In genomic region chr11:73323906-73324830, GRCm38 (mm10) we compare ENCODE assay signal across 13 mouse cellular contexts. TPM values are rescaled to one million over a fixed set of nuclear protein-coding genes. Genes with fewer than 3 reads are reported as not detected.
A peak's percentile ranks its signal among the peaks of the same experiment; 100 is the strongest.
DNase-seq lines count a peak whose midpoint lies in the region; ATAC-seq and TF ChIP-seq lines count a peak whose summit lies in the region.
"Had no signal": no experiment of that assay in that cellular context is flagged by ENCODE, and none has a peak within 500 bp of the region (broad histone marks: within the 10 kb centered on the region; RNA-seq: fewer than 3 reads in every experiment).

No protein-coding gene starts in this region.

- no peak for TF ChIP-seq POLR2A in liver, adult 2 months (IDR thresholded peaks at IDR 0.05; ENCODE audit: extremely low read depth, insufficient read depth, low read length)

- WGBS in liver, adult 2 months, result 18% methylated on average over 9 of the region's 9 CpGs
- 68% methylated on average over 9 of the region's 9 CpGs for WGBS in liver, embryonic 11.5 days
- WGBS in stomach, embryonic 14.5 days, result 61% methylated on average over 9 of the region's 9 CpGs
- 74% methylated on average over 9 of the region's 9 CpGs for WGBS in neural tube, embryonic 15.5 days

- H3K4me3 ChIP-seq in liver, adult 2 months (ENCODE audit: insufficient read depth, low read depth, low read length), result peak overlapping the region; percentile 49
- no peak overlapping the region for H3K4me3 ChIP-seq in liver, embryonic 11.5 days (ENCODE audit: low read depth, low read length)
- H3K4me3 ChIP-seq in stomach, embryonic 14.5 days (ENCODE audit: low read depth, low read length), result no peak overlapping the region
- no peak overlapping the region for H3K4me3 ChIP-seq in neural tube, embryonic 15.5 days (replicated peaks)
- H3K4me3 ChIP-seq: heart, embryonic 15.5 days had no signal

- H3K4me1 ChIP-seq in liver, adult 2 months (ENCODE audit: control insufficient read depth, insufficient read depth, low read length), result peaks cover 9% of the 10 kb centered on the region; the same call in 1 of the 2 replicates
- no peaks in the 10 kb centered on the region for H3K4me1 ChIP-seq in liver, embryonic 11.5 days (replicated peaks; ENCODE audit: control insufficient read depth, insufficient read depth, low read length)
- 0 out of 2 replicates have a peak, but pooled peaks cover 2% of the 10 kb centered on the region for H3K4me1 ChIP-seq in stomach, embryonic 14.5 days (ENCODE audit: control insufficient read depth, insufficient read depth, low read length)
- H3K4me1 ChIP-seq in neural tube, embryonic 15.5 days, result peaks cover 2% of the 10 kb centered on the region; the same call in 1 of the 2 replicates
- H3K4me1 ChIP-seq: heart, embryonic 15.5 days had no signal

- no peaks in the 10 kb centered on the region for H3K9me3 ChIP-seq in liver, embryonic 11.5 days (ENCODE audit: control insufficient read depth, low read length)
- no peaks in the 10 kb centered on the region for H3K9me3 ChIP-seq in stomach, embryonic 14.5 days (ENCODE audit: control insufficient read depth, low read depth, low read length)
- H3K9me3 ChIP-seq in neural tube, embryonic 15.5 days (replicated peaks), result no peaks in the 10 kb centered on the region
- H3K9me3 ChIP-seq: heart, embryonic 15.5 days had no signal

- H3K4me2 ChIP-seq in liver, embryonic 11.5 days, result no peak overlapping the region
- H3K4me2 ChIP-seq in stomach, embryonic 14.5 days (replicated peaks; ENCODE audit: low read depth, low read length), result 0 out of 2 replicates have a peak overlapping the region, but pooled peaks have one; percentile 8
- no peak overlapping the region for H3K4me2 ChIP-seq in neural tube, embryonic 15.5 days
- H3K4me2 ChIP-seq: heart, embryonic 15.5 days had no signal

- peak; percentile 90 for DNase-seq in liver, adult 2 months (ENCODE audit: extremely low read depth, low read depth, low spot score)
- DNase-seq in liver, embryonic 11.5 days (ENCODE audit: low spot score), result no peak
- DNase-seq in R1 (ENCODE audit: low read depth, low spot score), result peak; percentile 43
- DNase-seq in kidney, adult 9 months, result peak; percentile 86
- DNase-seq in B cell, adult 2 months, result no peak
- DNase-seq: cerebellum, postnatal 10 days; left cerebral cortex, postnatal 4 days had no signal

- H3K27me3 ChIP-seq in liver, adult 2 months (ENCODE audit: control insufficient read depth, insufficient read depth, low read length), result no peaks in the 10 kb centered on the region
- no peaks in the 10 kb centered on the region for H3K27me3 ChIP-seq in liver, embryonic 11.5 days (replicated peaks; ENCODE audit: control insufficient read depth, insufficient read depth, low read length)
- H3K27me3 ChIP-seq in stomach, embryonic 14.5 days (ENCODE audit: control insufficient read depth, insufficient read depth, low read length), result no peaks in the 10 kb centered on the region
- no peaks in the 10 kb centered on the region for H3K27me3 ChIP-seq in neural tube, embryonic 15.5 days (replicated peaks)
- H3K27me3 ChIP-seq: heart, embryonic 15.5 days had no signal

- peaks cover 4% of the 10 kb centered on the region for H3K36me3 ChIP-seq in liver, adult 2 months (ENCODE audit: control insufficient read depth, insufficient read depth, low read length)
- no peaks in the 10 kb centered on the region for H3K36me3 ChIP-seq in liver, embryonic 11.5 days (ENCODE audit: control insufficient read depth, insufficient read depth, low read length)
- H3K36me3 ChIP-seq in stomach, embryonic 14.5 days (ENCODE audit: control insufficient read depth, insufficient read depth, low read length), result no peaks in the 10 kb centered on the region
- no peaks in the 10 kb centered on the region for H3K36me3 ChIP-seq in neural tube, embryonic 15.5 days
- H3K36me3 ChIP-seq: heart, embryonic 15.5 days had no signal

- peak overlapping the region; percentile 38 for H3K9ac ChIP-seq in liver, adult 2 months (ENCODE audit: low read depth, low read length)
- no peak overlapping the region for H3K9ac ChIP-seq in liver, embryonic 11.5 days (ENCODE audit: low read depth, low read length)
- no peak overlapping the region for H3K9ac ChIP-seq in stomach, embryonic 14.5 days (replicated peaks; ENCODE audit: low read depth, low read length)
- H3K9ac ChIP-seq in neural tube, embryonic 15.5 days (replicated peaks), result no peak overlapping the region
- H3K9ac ChIP-seq: heart, embryonic 15.5 days had no signal

- no peak for TF ChIP-seq CTCF in liver, adult 2 months (IDR thresholded peaks at IDR 0.05; ENCODE audit: low read depth, low read length)

- peaks cover 4% of the 10 kb centered on the region; the same call in 1 of the 2 replicates for H3K79me2 ChIP-seq in liver, adult 2 months (ENCODE audit: control insufficient read depth, insufficient read depth, low read length)

- H3K27ac ChIP-seq in liver, adult 2 months (replicated peaks; ENCODE audit: insufficient read depth, low read depth, low read length), result peak overlapping the region; percentile 69
- H3K27ac ChIP-seq in liver, embryonic 11.5 days (ENCODE audit: low read depth, low read length), result no peak overlapping the region
- H3K27ac ChIP-seq in stomach, embryonic 14.5 days (ENCODE audit: low read length), result no peak overlapping the region
- H3K27ac ChIP-seq in neural tube, embryonic 15.5 days (replicated peaks), result no peak overlapping the region
- H3K27ac ChIP-seq: heart, embryonic 15.5 days had no signal

- ATAC-seq in liver, embryonic 11.5 days (replicated peaks; ENCODE audit: low FRiP score), result no peak
- no peak for ATAC-seq in stomach, embryonic 14.5 days (ENCODE audit: insufficient number of reproducible peaks, insufficient read depth, low FRiP score, low read depth)
- ATAC-seq in neural tube, embryonic 15.5 days (ENCODE audit: low FRiP score), result no peak

RNA-seq across cellular contexts. Expression of gene Aspa, which starts 5.2 kb away (rescaled TPM):
- 32.8 and 40.2 TPM in 2 replicates for total RNA-seq in liver, adult 2 months (2014; rRNA removed)
- 3.2 and 4.2 TPM in 2 replicates for polyA plus RNA-seq in liver, adult 2 months (2012; rRNA removed)
- 0.82 and 2.1 TPM in 2 replicates for polyA plus RNA-seq in liver, embryonic 11.5 days (2014; fragmentation: Nextera tagmentation; extraction: Ambion mirVana)
- polyA plus RNA-seq in stomach, embryonic 14.5 days (2014; fragmentation: Nextera tagmentation; extraction: Ambion mirVana), result 3.7 and 4.1 TPM in 2 replicates
- polyA plus RNA-seq in neural tube, embryonic 15.5 days (2015; fragmentation: Nextera tagmentation; extraction: Ambion mirVana), result 3.4 and 4.0 TPM in 2 replicates

RNA-seq across cellular contexts. Expression of gene Gm49340, which starts 5.4 kb away (rescaled TPM):
- total RNA-seq in liver, adult 2 months (2014; rRNA removed), result 0.18 and 0.27 TPM in 2 replicates
- 0.23 TPM in 1 of 2 replicates, not detected in the other for polyA plus RNA-seq in liver, adult 2 months (2012; rRNA removed)
- not detected in 2 replicates for polyA plus RNA-seq in liver, embryonic 11.5 days (2014; fragmentation: Nextera tagmentation; extraction: Ambion mirVana)
- not detected in 2 replicates for polyA plus RNA-seq in stomach, embryonic 14.5 days (2014; fragmentation: Nextera tagmentation; extraction: Ambion mirVana)
- not detected in 2 replicates for polyA plus RNA-seq in neural tube, embryonic 15.5 days (2015; fragmentation: Nextera tagmentation; extraction: Ambion mirVana)
- total RNA-seq: adrenal gland, postnatal 4 days; left cerebral cortex, postnatal 4 days; megakaryocyte-erythroid progenitor cell, adult 5-6 weeks had no signal
- polyA plus RNA-seq: heart, embryonic 15.5 days; intestine, embryonic 14.5 days had no signal

RNA-seq across cellular contexts. Expression of gene Spata22, which starts 5.4 kb away (rescaled TPM):
- 5.1 and 5.9 TPM in 2 replicates for total RNA-seq in liver, adult 2 months (2014; rRNA removed)
- 0.73 and 0.94 TPM in 2 replicates for polyA plus RNA-seq in liver, adult 2 months (2012; rRNA removed)
- polyA plus RNA-seq in liver, embryonic 11.5 days (2014; fragmentation: Nextera tagmentation; extraction: Ambion mirVana), result 0.32 TPM in 1 of 2 replicates, not detected in the other
- polyA plus RNA-seq in stomach, embryonic 14.5 days (2014; fragmentation: Nextera tagmentation; extraction: Ambion mirVana), result not detected in 2 replicates
- 0.12 and 0.19 TPM in 2 replicates for polyA plus RNA-seq in neural tube, embryonic 15.5 days (2015; fragmentation: Nextera tagmentation; extraction: Ambion mirVana)
- total RNA-seq: megakaryocyte-erythroid progenitor cell, adult 5-6 weeks had no signal
- polyA plus RNA-seq: heart, embryonic 15.5 days; intestine, embryonic 14.5 days had no signal

RNA-seq across cellular contexts. Expression of gene Olfr20, which starts 26.4 kb away (rescaled TPM):
- total RNA-seq in liver, adult 2 months (2014; rRNA removed), result 0.13 TPM in 1 of 2 replicates, not detected in the other
- polyA plus RNA-seq in liver, adult 2 months (2012; rRNA removed), result 1.0 and 1.8 TPM in 2 replicates
- 0.16 TPM in 1 of 2 replicates, not detected in the other for polyA plus RNA-seq in liver, embryonic 11.5 days (2014; fragmentation: Nextera tagmentation; extraction: Ambion mirVana)
- polyA plus RNA-seq in stomach, embryonic 14.5 days (2014; fragmentation: Nextera tagmentation; extraction: Ambion mirVana), result not detected in 2 replicates
- not detected in 2 replicates for polyA plus RNA-seq in neural tube, embryonic 15.5 days (2015; fragmentation: Nextera tagmentation; extraction: Ambion mirVana)
- total RNA-seq: adrenal gland, postnatal 4 days; left cerebral cortex, postnatal 4 days; megakaryocyte-erythroid progenitor cell, adult 5-6 weeks had no signal
- polyA plus RNA-seq: heart, embryonic 15.5 days; intestine, embryonic 14.5 days had no signal

RNA-seq across cellular contexts. Expression of gene Olfr376, which starts 46.9 kb away (rescaled TPM):
- not detected in 2 replicates for total RNA-seq in liver, adult 2 months (2014; rRNA removed)
- polyA plus RNA-seq in liver, adult 2 months (2012; rRNA removed), result not detected in 2 replicates
- not detected in 2 replicates for polyA plus RNA-seq in liver, embryonic 11.5 days (2014; fragmentation: Nextera tagmentation; extraction: Ambion mirVana)
- not detected in 2 replicates for polyA plus RNA-seq in stomach, embryonic 14.5 days (2014; fragmentation: Nextera tagmentation; extraction: Ambion mirVana)
- polyA plus RNA-seq in neural tube, embryonic 15.5 days (2015; fragmentation: Nextera tagmentation; extraction: Ambion mirVana), result not detected in 2 replicates
- total RNA-seq: adrenal gland, postnatal 4 days; left cerebral cortex, postnatal 4 days; megakaryocyte-erythroid progenitor cell, adult 5-6 weeks had no signal
- polyA plus RNA-seq: heart, embryonic 15.5 days; intestine, embryonic 14.5 days had no signal

Comparison
In these comparisons a context has a peak if more than half of its experiments do, and no peak if none do; other contexts are left out.
1. DNase-seq: peak in liver, adult 2 months (single experiment), R1 (single experiment) and kidney, adult 9 months (single experiment); none in liver, embryonic 11.5 days (single experiment) and B cell, adult 2 months (0 of 2).